Mouse (Mus musculus) megakaryocyte-erythroid progenitor cell, adult 5-6 weeks (primary cell): ENCODE results near the gene Vtn. TPM values are rescaled to one million over a fixed set of nuclear protein-coding genes. Genes with fewer than 3 reads are reported as not detected.

Source experiments
- ATAC-seq: replicated peaks from 2 replicates; pipeline ENCODE4 v1.8.0; 2016; ENCODE audit warnings: mild to moderate bottlenecking, inconsistent platforms; ENCODE audit not compliant: severe bottlenecking, poor library complexity, low FRiP score, low TSS enrichment
- total RNA-seq, 2 experiments: library from RNA; stranded (forward) in 1 of 2; stranded (reverse) in 1 of 2; fragments of 200-1000, 215-1000 nt in 1 of 2; fragments of >200 nt in 1 of 2; fragmentation: Nextera tagmentation in 1 of 2; gene quantifications; 2 replicates each; pipeline ENCODE4 v1.2.3; 2014 to 2017

Gene Vtn
- total RNA-seq (2014; fragmentation: Nextera tagmentation) = not detected in 2 replicates
- total RNA-seq (2017) = not detected in 2 replicates

- no peak for ATAC-seq
These were observed at the start of gene Vtn for GRCm38 (mm10) chr11:78499004-78499403. Vtn (plus strand) TSS chr11:78499091.

GRCm38 (mm10) chr11:78450337-78450736, 48.6 kb upstream of the Vtn start:
- no peak for ATAC-seq

GRCm38 (mm10) chr11:78453675-78454074, 45.2 kb upstream of the Vtn start:
- ATAC-seq = no peak

GRCm38 (mm10) chr11:78454276-78454675, 44.6 kb upstream of the Vtn start:
- no peak for ATAC-seq

- ATAC-seq = 0 out of 2 replicates have a peak, but pooled peaks have one; percentile 65
These were observed 43.6 kb upstream of the Vtn start for GRCm38 (mm10) chr11:78455308-78455707.

- ATAC-seq = no peak
These were observed 40.2 kb upstream of the Vtn start for GRCm38 (mm10) chr11:78458740-78459139.

GRCm38 (mm10) chr11:78461894-78462293, 37.0 kb upstream of the Vtn start:
- ATAC-seq = no peak

- ATAC-seq = no peak
These were observed 36.2 kb upstream of the Vtn start for GRCm38 (mm10) chr11:78462669-78463068.

GRCm38 (mm10) chr11:78463286-78464036, 35.4 kb upstream of the Vtn start:
- ATAC-seq = 0 out of 2 replicates have a peak, but pooled peaks have one; percentile 32

GRCm38 (mm10) chr11:78465116-78465515, 33.8 kb upstream of the Vtn start:
- no peak for ATAC-seq

- ATAC-seq = peak; percentile 84
These were observed 33.2 kb upstream of the Vtn start, which contains the start of gene Slc46a1 for GRCm38 (mm10) chr11:78465568-78466180. Slc46a1 (plus strand) TSS chr11:78465697.

- no peak for ATAC-seq
These were observed 32.5 kb upstream of the Vtn start for GRCm38 (mm10) chr11:78466242-78466912.

GRCm38 (mm10) chr11:78467515-78467914, 31.4 kb upstream of the Vtn start:
- no peak for ATAC-seq

- ATAC-seq = no peak
These were observed 31.0 kb upstream of the Vtn start for GRCm38 (mm10) chr11:78467932-78468331.

GRCm38 (mm10) chr11:78471326-78472103, 27.4 kb upstream of the Vtn start:
- no peak for ATAC-seq

GRCm38 (mm10) chr11:78475289-78475688, 23.6 kb upstream of the Vtn start:
- ATAC-seq = no peak

- no peak for ATAC-seq
These were observed 15.3 kb upstream of the Vtn start for GRCm38 (mm10) chr11:78483639-78484038.

- ATAC-seq = peak; percentile 76; the same call in 1 of the 2 replicates
These were observed 10.7 kb upstream of the Vtn start for GRCm38 (mm10) chr11:78488168-78488567.

- ATAC-seq = peak; percentile 55
These were observed 8.1 kb upstream of the Vtn start for GRCm38 (mm10) chr11:78490781-78491241.
